ENCODE assay signal across 26 mouse cellular contexts in the genomic region with DNA sequence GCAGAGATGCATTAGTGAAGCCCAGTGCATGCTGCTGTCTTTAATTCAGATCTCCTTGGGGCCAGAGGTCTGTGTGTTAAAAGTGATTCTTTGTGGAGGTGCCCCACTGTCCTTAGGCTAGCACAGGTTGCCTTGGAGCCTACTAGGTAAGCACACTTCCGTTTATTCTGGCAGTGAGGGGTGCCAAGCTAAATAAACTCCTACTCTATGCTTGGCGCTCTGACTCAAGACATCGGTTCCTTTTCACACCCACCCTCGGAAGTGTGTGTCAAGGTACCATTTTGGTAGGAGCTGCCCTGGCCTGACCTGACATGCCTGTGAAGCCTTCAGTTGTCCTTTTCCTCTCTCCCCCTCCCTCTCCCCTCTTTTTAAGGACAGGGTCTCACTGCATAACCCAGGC. TPM values are rescaled to one million over a fixed set of nuclear protein-coding genes. Genes with fewer than 3 reads are reported as not detected.
"Had no signal": no experiment of that assay in that cellular context is flagged by ENCODE, and none has a peak within 500 bp of the region (broad histone marks: within the 10 kb centered on the region; RNA-seq: fewer than 3 reads in every experiment).

No protein-coding gene starts in this region.

- H3K4me3 ChIP-seq: layer of hippocampus, adult 2 months; lung, embryonic 15.5 days; midbrain, embryonic 13.5 days; myocyte; stomach, embryonic 15.5 days had no signal

- H3K4me2 ChIP-seq: lung, embryonic 15.5 days; midbrain, embryonic 13.5 days; stomach, embryonic 15.5 days had no signal

- H3K27me3 ChIP-seq: lung, embryonic 15.5 days; midbrain, embryonic 13.5 days; stomach, embryonic 15.5 days had no signal

- H3K9ac ChIP-seq: lung, embryonic 15.5 days; midbrain, embryonic 13.5 days; stomach, embryonic 15.5 days had no signal

- H3K4me1 ChIP-seq: midbrain, embryonic 13.5 days; stomach, embryonic 15.5 days had no signal

- H3K9me3 ChIP-seq: lung, embryonic 15.5 days; midbrain, embryonic 13.5 days; stomach, embryonic 15.5 days had no signal

- ATAC-seq: intestine, postnatal 0 days; midbrain, embryonic 13.5 days; midbrain, embryonic 16.5 days had no signal

- DNase-seq: kidney, adult 2 months; layer of hippocampus, adult 9-11 months; right cerebral cortex, postnatal 25 days; spleen, adult 18-20 months; thymus, postnatal 25 days had no signal

- H3K27ac ChIP-seq: kidney, postnatal 0 days; layer of hippocampus, adult 2 months; lung, embryonic 15.5 days; macrophage; midbrain, embryonic 13.5 days; stomach, embryonic 15.5 days had no signal

RNA-seq across cellular contexts. Expression of a gene that starts 14.1 kb away (rescaled TPM):
- total RNA-seq: layer of hippocampus, adult 2 months; left cerebral cortex, adult 18-20 months; megakaryocyte, adult 5-6 weeks; monocyte, adult 5-6 weeks had no signal
- polyA plus RNA-seq: macrophage, myocyte had no signal

RNA-seq across cellular contexts. Expression of a gene that starts 21.2 kb away (rescaled TPM):
- total RNA-seq: left cerebral cortex, postnatal 10 days; megakaryocyte, adult 5-6 weeks; monocyte, adult 5-6 weeks had no signal
- polyA plus RNA-seq: kidney, embryonic 14.5 days; limb, embryonic 11.5 days; limb, embryonic 14.5 days; lung, embryonic 15.5 days; macrophage; midbrain, embryonic 13.5 days; midbrain, embryonic 16.5 days; myocyte; neural tube, embryonic 11.5 days; neural tube, embryonic 14.5 days had no signal

RNA-seq across cellular contexts. Expression of a gene that starts 26.2 kb away (rescaled TPM):
- total RNA-seq: layer of hippocampus, adult 2 months; layer of hippocampus, postnatal 25 days; left cerebral cortex, adult 18-20 months; left cerebral cortex, postnatal 10 days; left cerebral cortex, postnatal 36 days; megakaryocyte, adult 5-6 weeks; monocyte, adult 5-6 weeks had no signal
- polyA plus RNA-seq: kidney, embryonic 14.5 days; limb, embryonic 11.5 days; macrophage; midbrain, embryonic 16.5 days; myocyte; neural tube, embryonic 11.5 days; neural tube, embryonic 14.5 days had no signal

RNA-seq across cellular contexts. Expression of a gene that starts 54.2 kb away (rescaled TPM):
- total RNA-seq: layer of hippocampus, adult 2 months; layer of hippocampus, postnatal 25 days; left cerebral cortex, adult 18-20 months; left cerebral cortex, postnatal 10 days; left cerebral cortex, postnatal 36 days; monocyte, adult 5-6 weeks had no signal
- polyA plus RNA-seq: intestine, embryonic 14.5 days; kidney, adult 2 months; kidney, embryonic 14.5 days; limb, embryonic 14.5 days; lung, embryonic 15.5 days; macrophage; midbrain, embryonic 13.5 days; midbrain, embryonic 16.5 days; myocyte; neural tube, embryonic 11.5 days; neural tube, embryonic 14.5 days had no signal
